Mouse (Mus musculus): ENCODE data around the gene Dab1. TPM values are rescaled to one million over a fixed set of nuclear protein-coding genes. Genes with fewer than 3 reads are reported as not detected.

The Dab1 gene
- polyA plus RNA-seq, 1 experiment from 2014 or later = 0.39 TPM

DNA sequence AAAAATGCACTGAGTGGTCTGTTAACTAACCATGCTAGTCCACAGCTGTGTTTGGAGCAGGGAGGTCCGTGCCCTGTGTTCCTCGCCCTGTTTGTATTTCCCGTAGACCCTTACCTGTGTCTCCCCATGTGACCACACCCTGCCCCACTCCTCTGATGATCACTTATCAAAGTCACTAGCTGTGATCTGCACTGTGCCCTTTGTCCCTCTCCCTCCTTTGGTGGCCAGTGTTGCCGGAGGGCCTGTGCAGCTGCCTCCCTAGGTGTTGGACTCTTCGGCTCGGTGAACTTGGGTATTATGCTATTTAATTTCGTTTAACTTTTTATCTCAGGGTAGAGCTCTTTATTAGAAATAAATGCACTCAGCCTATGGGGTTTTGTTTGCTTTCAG lies 844.6 kb downstream of the Dab1 start:
- no peaks in the 10 kb centered on the region for H3K9me3 ChIP-seq (ENCODE audit: low read length)
- H3K9ac ChIP-seq (replicated peaks; ENCODE audit: low read depth) = no peak overlapping the region
- H3K4me3 ChIP-seq (ENCODE audit: low read depth, low read length) = no peak overlapping the region
- H3K36me3 ChIP-seq (ENCODE audit: insufficient read depth, low read length) = no peaks in the 10 kb centered on the region
- 52% methylated on average over 7 of the region's 7 CpGs for WGBS
- H3K27me3 ChIP-seq (replicated peaks; ENCODE audit: insufficient read depth, low read length) = no peaks in the 10 kb centered on the region
- H3K4me2 ChIP-seq (replicated peaks; ENCODE audit: low read depth, low read length) = no peak overlapping the region
- H3K4me1 ChIP-seq (ENCODE audit: insufficient read depth, low read depth, low read length) = no peaks in the 10 kb centered on the region
- TF ChIP-seq EP300 (IDR thresholded peaks at IDR 0.05) = no peak
- no peak for TF ChIP-seq CTCF (IDR thresholded peaks at IDR 0.05)
- no peak overlapping the region for H3K27ac ChIP-seq (ENCODE audit: low read length)
- no peak for DNase-seq (ENCODE audit: low spot score)
- no peak for ATAC-seq

DNA sequence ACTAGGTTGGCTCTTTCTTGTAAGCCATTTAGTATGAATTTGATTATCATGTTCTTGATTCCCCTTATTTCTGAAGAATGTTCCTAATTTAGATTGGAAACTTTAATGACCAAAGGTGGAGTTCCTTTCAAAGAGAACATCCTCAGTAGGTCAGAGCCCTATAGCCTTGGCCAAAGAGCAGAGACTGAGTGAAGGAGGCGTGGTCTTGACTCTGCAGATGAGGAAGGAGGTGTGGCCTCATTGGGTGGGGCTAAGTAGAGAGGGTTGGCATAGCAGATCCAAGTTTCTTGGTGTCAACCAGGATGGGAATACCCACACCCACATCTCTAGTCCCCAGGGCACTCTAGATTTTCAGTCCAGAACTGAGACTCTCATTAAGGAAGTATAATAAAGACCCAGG lies 846.4 kb downstream of the Dab1 start:
- Histone ChIP-seq H3K4me3 (ENCODE audit: low read depth, low read length) (no peak overlapping the region), H3K4me2 (replicated peaks; ENCODE audit: low read depth, low read length) (no peak overlapping the region), H3K27ac (ENCODE audit: low read length) (no peak overlapping the region), H3K4me1 (ENCODE audit: insufficient read depth, low read depth, low read length) (no peaks in the 10 kb centered on the region), H3K9ac (replicated peaks; ENCODE audit: low read depth) (no peak overlapping the region), H3K27me3 (replicated peaks; ENCODE audit: insufficient read depth, low read length) (no peaks in the 10 kb centered on the region), H3K9me3 (ENCODE audit: low read length) (no peaks in the 10 kb centered on the region), H3K36me3 (ENCODE audit: insufficient read depth, low read length) (no peaks in the 10 kb centered on the region)
- 86% methylated on average over 1 of the region's 1 CpGs for WGBS
- DNase-seq (ENCODE audit: low spot score) (no peak), ATAC-seq (no peak)
- no peak for TF ChIP-seq EP300 (IDR thresholded peaks at IDR 0.05)
- no peak for TF ChIP-seq CTCF (IDR thresholded peaks at IDR 0.05)

DNA sequence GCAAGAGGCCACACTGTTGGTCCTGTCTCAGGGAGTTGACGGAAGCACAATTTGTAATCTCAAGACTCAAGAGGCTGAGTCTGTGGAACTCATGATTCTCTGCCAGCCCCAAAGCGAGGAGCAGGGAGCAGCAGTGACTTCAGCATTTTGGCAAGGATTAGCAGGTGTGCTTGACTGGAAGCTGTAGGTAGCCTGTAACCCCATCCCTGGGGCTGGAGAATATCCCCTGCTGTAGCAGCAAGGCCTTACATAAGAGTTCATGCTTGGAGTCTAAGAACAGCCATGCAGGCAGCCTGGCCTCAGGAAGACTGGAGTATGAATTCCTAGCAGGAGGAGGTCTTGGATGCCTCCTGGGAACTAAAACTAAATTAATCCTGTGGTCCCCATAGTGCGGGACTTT lies 849.5 kb downstream of the Dab1 start:
- H3K4me2 ChIP-seq (replicated peaks; ENCODE audit: low read depth, low read length) = no peak overlapping the region
- ATAC-seq (no peak), DNase-seq (ENCODE audit: low spot score) (no peak)
- no peaks in the 10 kb centered on the region for H3K27me3 ChIP-seq (replicated peaks; ENCODE audit: insufficient read depth, low read length)
- H3K9me3 ChIP-seq (ENCODE audit: low read length) = no peaks in the 10 kb centered on the region
- no peak for TF ChIP-seq EP300 (IDR thresholded peaks at IDR 0.05)
- no peak for TF ChIP-seq CTCF (IDR thresholded peaks at IDR 0.05)
- no peak overlapping the region for H3K27ac ChIP-seq (ENCODE audit: low read length)
- no peak overlapping the region for H3K4me3 ChIP-seq (ENCODE audit: low read depth, low read length)
- WGBS = 55% methylated on average over 3 of the region's 3 CpGs
- no peaks in the 10 kb centered on the region for H3K36me3 ChIP-seq (ENCODE audit: insufficient read depth, low read length)
- no peak overlapping the region for H3K9ac ChIP-seq (replicated peaks; ENCODE audit: low read depth)
- no peaks in the 10 kb centered on the region for H3K4me1 ChIP-seq (ENCODE audit: insufficient read depth, low read depth, low read length)

DNA sequence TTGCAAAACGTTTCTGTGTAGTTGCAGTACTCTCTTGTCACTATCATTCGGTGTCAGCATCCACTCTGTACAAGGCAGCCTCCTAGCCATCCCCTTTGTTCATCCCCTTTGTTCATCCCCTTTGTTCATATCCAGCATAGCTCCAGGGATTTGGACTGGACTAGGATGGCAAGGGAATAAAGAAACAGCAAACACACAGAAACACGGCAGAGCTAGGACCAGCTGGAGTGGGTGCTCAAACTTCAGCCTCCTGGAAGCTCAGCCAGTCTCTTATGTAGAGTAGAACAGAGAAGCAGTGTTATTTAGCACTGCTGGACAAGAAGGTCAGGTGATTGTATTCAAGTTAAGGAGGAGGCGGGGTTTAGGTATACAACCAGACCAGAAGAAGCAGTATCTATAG lies 853.8 kb downstream of the Dab1 start:
- no peak overlapping the region for H3K4me2 ChIP-seq (replicated peaks; ENCODE audit: low read depth, low read length)
- DNase-seq (ENCODE audit: low spot score) = no peak
- no peak overlapping the region for H3K4me3 ChIP-seq (ENCODE audit: low read depth, low read length)
- 66% methylated on average over 4 of the region's 4 CpGs for WGBS
- no peaks in the 10 kb centered on the region for H3K4me1 ChIP-seq (ENCODE audit: insufficient read depth, low read depth, low read length)
- no peak for ATAC-seq
- no peaks in the 10 kb centered on the region for H3K36me3 ChIP-seq (ENCODE audit: insufficient read depth, low read length)
- no peak overlapping the region for H3K9ac ChIP-seq (replicated peaks; ENCODE audit: low read depth)
- TF ChIP-seq CTCF (IDR thresholded peaks at IDR 0.05) (no peak), EP300 (IDR thresholded peaks at IDR 0.05) (no peak)
- no peaks in the 10 kb centered on the region for H3K27me3 ChIP-seq (replicated peaks; ENCODE audit: insufficient read depth, low read length)
- no peaks in the 10 kb centered on the region for H3K9me3 ChIP-seq (ENCODE audit: low read length)
- no peak overlapping the region for H3K27ac ChIP-seq (ENCODE audit: low read length)

DNA sequence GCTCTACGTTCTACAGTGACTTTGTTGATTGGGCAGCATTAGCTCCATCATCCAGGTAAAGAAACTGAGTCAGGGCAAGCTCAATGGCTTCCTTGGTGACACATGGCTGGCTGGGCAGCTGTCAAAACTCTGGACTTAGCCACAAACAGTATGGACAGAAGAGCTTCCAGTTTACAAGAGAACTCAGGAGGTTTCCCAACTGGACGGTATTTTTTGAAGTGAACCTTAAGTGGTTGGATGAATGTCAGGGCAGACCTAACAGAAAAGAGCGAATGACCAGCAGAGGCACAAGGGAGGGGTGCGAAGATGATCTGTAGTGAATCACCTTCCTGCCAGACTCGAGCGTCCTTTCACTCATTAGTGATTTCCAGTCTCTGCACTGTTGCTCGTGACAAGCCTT lies 857.7 kb downstream of the Dab1 start:
- no peak for ATAC-seq
- H3K4me2 ChIP-seq (replicated peaks; ENCODE audit: low read depth, low read length) = no peak overlapping the region
- TF ChIP-seq CTCF (IDR thresholded peaks at IDR 0.05) (no peak), EP300 (IDR thresholded peaks at IDR 0.05) (no peak)
- DNase-seq (ENCODE audit: low spot score) = no peak
- H3K9ac ChIP-seq (replicated peaks; ENCODE audit: low read depth) = no peak overlapping the region
- H3K27me3 ChIP-seq (replicated peaks; ENCODE audit: insufficient read depth, low read length) = no peaks in the 10 kb centered on the region
- no peaks in the 10 kb centered on the region for H3K4me1 ChIP-seq (ENCODE audit: insufficient read depth, low read depth, low read length)
- H3K36me3 ChIP-seq (ENCODE audit: insufficient read depth, low read length) = no peaks in the 10 kb centered on the region
- WGBS = 82% methylated on average over 7 of the region's 7 CpGs
- H3K9me3 ChIP-seq (ENCODE audit: low read length) = no peaks in the 10 kb centered on the region
- H3K27ac ChIP-seq (ENCODE audit: low read length) = no peak overlapping the region
- no peak overlapping the region for H3K4me3 ChIP-seq (ENCODE audit: low read depth, low read length)

DNA sequence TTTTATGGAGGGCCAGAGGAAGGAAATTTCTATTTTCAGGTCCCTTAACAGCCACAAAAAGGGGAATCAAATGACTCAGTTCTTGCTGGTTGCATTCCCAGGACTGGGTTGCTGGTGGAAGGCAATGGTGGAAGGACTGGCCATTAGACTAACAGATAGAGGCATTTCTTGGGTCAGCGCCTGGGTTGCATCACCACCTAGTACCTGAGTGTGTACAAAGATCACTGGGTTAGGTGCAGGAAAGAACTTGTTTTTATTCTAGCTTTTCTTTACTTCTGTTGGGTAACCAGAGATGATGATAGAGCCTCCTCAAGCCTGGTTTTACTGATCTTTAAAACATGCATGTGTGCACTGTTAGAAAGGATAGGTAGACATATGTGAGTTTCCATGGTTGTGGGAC lies 864.8 kb downstream of the Dab1 start:
- H3K4me1 ChIP-seq (ENCODE audit: insufficient read depth, low read depth, low read length) = no peaks in the 10 kb centered on the region
- H3K36me3 ChIP-seq (ENCODE audit: insufficient read depth, low read length) = no peaks in the 10 kb centered on the region
- no peak for TF ChIP-seq CTCF (IDR thresholded peaks at IDR 0.05)
- no peak for TF ChIP-seq EP300 (IDR thresholded peaks at IDR 0.05)
- no peak overlapping the region for H3K4me3 ChIP-seq (ENCODE audit: low read depth, low read length)
- WGBS = 85% methylated on average over 1 of the region's 1 CpGs
- H3K4me2 ChIP-seq (replicated peaks; ENCODE audit: low read depth, low read length) = no peak overlapping the region
- no peak overlapping the region for H3K27ac ChIP-seq (ENCODE audit: low read length)
- no peaks in the 10 kb centered on the region for H3K9me3 ChIP-seq (ENCODE audit: low read length)
- no peaks in the 10 kb centered on the region for H3K27me3 ChIP-seq (replicated peaks; ENCODE audit: insufficient read depth, low read length)
- H3K9ac ChIP-seq (replicated peaks; ENCODE audit: low read depth) = no peak overlapping the region
- DNase-seq (ENCODE audit: low spot score) (no peak), ATAC-seq (no peak)

DNA sequence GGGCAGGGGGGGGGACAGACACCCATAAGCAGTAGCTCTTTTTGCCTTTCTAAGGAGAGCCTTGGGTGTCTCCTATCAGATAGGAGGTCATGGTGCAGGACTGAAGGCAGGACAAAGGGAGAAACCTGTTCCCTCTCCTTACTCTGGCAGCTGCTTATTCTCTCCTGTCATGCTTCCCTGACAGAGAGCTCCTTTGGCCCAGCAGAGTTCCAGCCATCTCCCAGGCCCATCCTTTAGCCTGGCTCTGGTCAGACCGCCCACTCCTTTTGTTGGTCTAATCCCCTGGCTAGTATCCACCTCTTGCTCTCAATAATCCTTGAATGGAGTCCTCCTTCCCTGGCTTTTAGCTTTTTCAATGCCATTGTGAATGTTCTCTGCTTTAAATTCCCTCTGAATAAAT lies 878.1 kb downstream of the Dab1 start:
- Histone ChIP-seq H3K27ac (ENCODE audit: low read length) (no peak overlapping the region), H3K9me3 (ENCODE audit: low read length) (no peaks in the 10 kb centered on the region), H3K4me2 (replicated peaks; ENCODE audit: low read depth, low read length) (no peak overlapping the region), H3K4me3 (ENCODE audit: low read depth, low read length) (no peak overlapping the region), H3K27me3 (replicated peaks; ENCODE audit: insufficient read depth, low read length) (no peaks in the 10 kb centered on the region), H3K9ac (replicated peaks; ENCODE audit: low read depth) (no peak overlapping the region), H3K4me1 (ENCODE audit: insufficient read depth, low read depth, low read length) (no peaks in the 10 kb centered on the region), H3K36me3 (ENCODE audit: insufficient read depth, low read length) (no peaks in the 10 kb centered on the region)
- no peak for DNase-seq (ENCODE audit: low spot score)
- WGBS = 87% methylated on average over 1 of the region's 1 CpGs
- no peak for ATAC-seq
- TF ChIP-seq EP300 (IDR thresholded peaks at IDR 0.05) = no peak
